Mouse (Mus musculus) MN1 (cell line): Measurements from ENCODE around the gene Tesc.

Experiments
- DNase-seq: peaks from one replicate; pipeline ENCODE4 v3.0.0-alpha.2; 2016; ENCODE audit warnings: low spot score

The Tesc gene

GRCm38 (mm10) chr5:118076721-118077592 is 49.4 kb downstream of the Tesc start:
- DNase-seq = peak; percentile 69

GRCm38 (mm10) chr5:118078550-118078949 is 51.0 kb downstream of the Tesc start:
- DNase-seq = no peak

GRCm38 (mm10) chr5:118079354-118079753 is 51.8 kb downstream of the Tesc start:
- peak; percentile 60 for DNase-seq

- DNase-seq = no peak
These were observed 52.3 kb downstream of the Tesc start for GRCm38 (mm10) chr5:118079839-118080250.

- DNase-seq = peak; percentile 50
These were observed 53.9 kb downstream of the Tesc start for GRCm38 (mm10) chr5:118081374-118081949.

GRCm38 (mm10) chr5:118081996-118082395 is 54.5 kb downstream of the Tesc start:
- no peak for DNase-seq

GRCm38 (mm10) chr5:118083060-118083638 is 55.6 kb downstream of the Tesc start:
- no peak for DNase-seq

GRCm38 (mm10) chr5:118084171-118084727 is 56.7 kb downstream of the Tesc start:
- peak; percentile 64 for DNase-seq

GRCm38 (mm10) chr5:118085313-118085712 is 57.8 kb downstream of the Tesc start:
- DNase-seq = no peak

- DNase-seq = no peak
These were observed 59.4 kb downstream of the Tesc start for GRCm38 (mm10) chr5:118086956-118087355.

GRCm38 (mm10) chr5:118089102-118089501 is 61.6 kb downstream of the Tesc start:
- peak; percentile 94 for DNase-seq

- no peak for DNase-seq
These were observed 62.6 kb downstream of the Tesc start for GRCm38 (mm10) chr5:118090101-118090500.

- DNase-seq = no peak
These were observed 63.3 kb downstream of the Tesc start for GRCm38 (mm10) chr5:118090837-118091236.

- no peak for DNase-seq
These were observed 65.9 kb downstream of the Tesc start for GRCm38 (mm10) chr5:118093321-118094035.

GRCm38 (mm10) chr5:118095433-118095832 is 67.9 kb downstream of the Tesc start:
- no peak for DNase-seq

GRCm38 (mm10) chr5:118095849-118096248 is 68.3 kb downstream of the Tesc start:
- no peak for DNase-seq

GRCm38 (mm10) chr5:118096317-118096716 is 68.8 kb downstream of the Tesc start:
- DNase-seq = no peak

- peak; percentile 79 for DNase-seq
These were observed 71.7 kb downstream of the Tesc start for GRCm38 (mm10) chr5:118099069-118099869.

GRCm38 (mm10) chr5:118099870-118100478 is 72.4 kb downstream of the Tesc start:
- DNase-seq = no peak

- no peak for DNase-seq
These were observed 78.0 kb downstream of the Tesc start for GRCm38 (mm10) chr5:118105536-118105935.

- no peak for DNase-seq
These were observed 79.1 kb downstream of the Tesc start for GRCm38 (mm10) chr5:118106667-118107066.
